Mouse (Mus musculus) forebrain, embryonic 16.5 days (tissue): ENCODE results near the gene Fgf4. TPM values are rescaled to one million over a fixed set of nuclear protein-coding genes. Genes with fewer than 3 reads are reported as not detected.
A peak's percentile ranks its signal among the peaks of the same experiment; 100 is the strongest.

Experiments used
- ATAC-seq: fragments of 200-750 bp; cut with Nextera tagmentation; 2 replicates; pipeline ENCODE4 v1.8.0; 2017; ENCODE audit warnings: mild to moderate bottlenecking, moderate library complexity
- H3K27ac ChIP-seq: fragments of 300-500 bp; sonication (generic); 2 replicates; pipeline ENCODE4 v1.5.1; 2014; ENCODE audit warnings: low read length, control low read depth
- H3K27me3 ChIP-seq: fragments of 300-500 bp; sonication (generic); replicated peaks from 2 replicates; pipeline ENCODE4 v1.6.1; 2014; ENCODE audit warnings: low read length; ENCODE audit not compliant: control insufficient read depth, insufficient read depth
- H3K36me3 ChIP-seq: fragments of 300-500 bp; sonication (generic); 2 replicates; pipeline ENCODE4 v1.6.1; 2014; ENCODE audit not compliant: control insufficient read depth, insufficient read depth
- H3K4me1 ChIP-seq: fragments of 300-500 bp; sonication (generic); replicated peaks from 2 replicates; pipeline ENCODE4 v1.6.1; 2014; ENCODE audit warnings: low read length; ENCODE audit not compliant: control insufficient read depth, insufficient read depth
- H3K4me2 ChIP-seq: fragments of 300-500 bp; sonication (generic); 2 replicates; pipeline ENCODE4 v1.6.1; 2014; ENCODE audit warnings: mild to moderate bottlenecking, low read length, control low read depth
- H3K4me3 ChIP-seq: fragments of 300-500 bp; sonication (generic); replicated peaks from 2 replicates; pipeline ENCODE4 v1.5.1; 2014; ENCODE audit warnings: mild to moderate bottlenecking, low read length, control low read depth
- H3K9ac ChIP-seq: fragments of 300-500 bp; sonication (generic); replicated peaks from 2 replicates; pipeline ENCODE4 v1.6.1; 2014; ENCODE audit warnings: low read depth, low read length, control low read depth
- H3K9me3 ChIP-seq: fragments of 300-500 bp; sonication (generic); 2 replicates; pipeline ENCODE4 v1.6.1; 2016; ENCODE audit warnings: low read length; ENCODE audit not compliant: control insufficient read depth
- WGBS: fragments of 180-500 bp; shearing (Covaris S2); extraction: QIAGEN DNeasy Blood & Tissue Kit; methylation state at CpG from one replicate; pipeline ENCODE4 v1.1.7; 2014; 5-methylcytosine and 5-hydroxymethylcytosine counted together
- polyA plus RNA-seq: library from polyadenylated mRNA; unstranded; fragments of >200 nt; fragmentation: Nextera tagmentation; extraction: Ambion mirVana; gene quantifications from 2 replicates; pipeline ENCODE4 v1.2.1, GENCODE M21; 2015

Gene Fgf4
- polyA plus RNA-seq, 1 experiment from 2014 or later = not detected

DNA sequence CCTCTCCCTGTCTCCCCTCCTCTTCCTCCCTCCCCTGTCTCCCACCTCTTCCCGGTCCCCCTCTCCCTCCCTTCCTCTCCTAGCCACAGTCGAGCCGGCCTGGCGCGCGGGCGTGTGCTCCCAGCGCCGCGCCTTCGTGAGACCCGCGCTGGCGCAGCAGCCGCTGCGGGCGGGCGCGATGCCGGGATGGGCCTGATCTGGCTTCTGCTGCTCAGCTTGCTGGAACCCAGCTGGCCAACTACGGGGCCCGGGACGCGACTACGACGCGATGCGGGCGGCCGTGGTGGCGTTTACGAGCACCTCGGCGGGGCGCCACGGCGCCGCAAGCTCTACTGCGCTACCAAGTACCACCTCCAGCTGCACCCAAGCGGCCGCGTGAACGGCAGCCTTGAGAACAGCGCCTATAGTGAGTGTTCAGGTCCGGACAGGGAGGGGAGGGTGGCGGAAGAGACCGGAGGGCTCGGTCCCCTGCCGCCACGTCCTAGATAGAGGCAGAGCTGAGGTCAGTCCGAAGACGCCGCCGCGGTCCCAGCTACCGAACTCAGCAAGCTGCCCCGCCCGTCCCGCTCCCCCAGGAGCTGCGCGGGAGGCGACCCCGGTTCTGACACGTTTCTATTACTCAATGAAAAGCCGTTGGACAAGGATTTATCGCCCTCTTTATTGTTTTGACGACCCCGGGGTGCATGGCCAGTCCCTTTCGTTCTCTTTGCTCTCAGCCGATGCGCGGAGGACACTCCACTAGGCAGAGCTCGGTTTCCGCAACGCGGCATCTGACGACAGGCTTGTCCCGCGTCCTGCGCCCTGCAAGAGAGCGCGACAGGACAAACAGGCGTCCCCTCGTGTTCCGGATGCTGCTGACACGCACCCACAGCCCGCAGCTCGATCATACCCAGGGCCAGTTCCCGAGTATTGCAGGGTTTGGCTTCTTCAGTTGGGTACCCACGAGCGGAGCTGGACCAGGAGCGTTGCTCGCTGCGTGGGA lies 8.4 kb upstream of the Fgf4 start:
- Histone ChIP-seq H3K36me3 (no peaks in the 10 kb centered on the region), H3K27ac (no peak overlapping the region), H3K27me3 (peaks cover 58% of the 10 kb centered on the region), H3K4me2 (peak overlapping the region; percentile 66), H3K4me3 (peak overlapping the region; percentile 44), H3K4me1 (peaks cover 16% of the 10 kb centered on the region), H3K9me3 (no peaks in the 10 kb centered on the region), H3K9ac (peak overlapping the region; percentile 47)
- under 1% methylated on average over 94 of the region's 94 CpGs for WGBS
- peak; percentile 74 for ATAC-seq

DNA sequence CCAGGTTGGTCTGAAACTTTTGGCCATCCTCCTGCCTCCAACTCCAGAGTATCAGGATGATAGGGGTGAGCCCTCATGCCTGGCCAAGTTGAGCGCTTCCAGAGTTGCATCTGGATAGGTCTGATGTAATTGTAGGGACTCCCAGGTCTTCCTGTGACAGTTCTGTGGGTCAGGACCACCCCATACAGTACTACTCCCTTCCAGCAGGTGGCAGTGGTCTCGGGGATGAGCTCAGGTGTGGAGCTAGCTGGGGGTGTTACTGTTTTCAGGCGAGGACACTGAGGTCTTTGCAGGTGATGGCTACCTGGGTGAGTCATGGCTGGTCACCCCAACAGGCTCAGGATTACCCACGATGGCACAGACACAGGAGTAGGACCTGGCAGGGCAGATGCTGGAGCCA lies 1.0 kb upstream of the Fgf4 start:
- Histone ChIP-seq H3K4me3 (no peak overlapping the region), H3K4me1 (no peaks in the 10 kb centered on the region), H3K27me3 (peaks cover 8% of the 10 kb centered on the region), H3K27ac (no peak overlapping the region), H3K9me3 (no peaks in the 10 kb centered on the region), H3K36me3 (no peaks in the 10 kb centered on the region), H3K4me2 (no peak overlapping the region), H3K9ac (no peak overlapping the region)
- 29% methylated on average over 4 of the region's 4 CpGs for WGBS
- ATAC-seq = no peak

DNA sequence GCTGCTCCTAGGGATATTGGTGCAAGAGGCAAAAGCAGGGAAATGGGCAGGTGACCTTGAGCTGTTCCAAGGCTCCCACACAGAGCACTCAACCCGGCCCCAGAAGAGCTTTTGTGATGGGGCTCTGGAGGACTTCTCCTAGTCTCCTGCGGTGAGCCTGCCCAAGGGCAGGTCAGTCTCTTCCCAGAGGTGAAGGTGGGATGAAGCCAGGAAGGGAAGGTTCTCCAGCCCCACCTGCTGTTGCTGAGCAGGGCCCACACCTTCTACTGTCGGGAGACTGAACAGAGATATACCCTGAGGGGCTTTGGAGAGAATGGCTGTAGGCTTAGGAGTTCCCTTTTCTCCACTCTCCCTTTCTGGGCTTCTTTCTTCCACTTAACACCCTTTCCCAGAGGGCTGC lies 4.2 kb downstream of the Fgf4 start:
- no peaks in the 10 kb centered on the region for H3K4me1 ChIP-seq
- no peak for ATAC-seq

GRCm38 (mm10) chr7:144854966-144855365 lies 7.8 kb downstream of the Fgf4 start:
- no peak for ATAC-seq
- Histone ChIP-seq H3K9me3 (no peaks in the 10 kb centered on the region), H3K4me3 (no peak overlapping the region), H3K27me3 (peaks cover 7% of the 10 kb centered on the region; the same call in 1 of the 2 replicates), H3K9ac (no peak overlapping the region), H3K36me3 (no peaks in the 10 kb centered on the region), H3K4me2 (no peak overlapping the region), H3K27ac (no peak overlapping the region), H3K4me1 (no peaks in the 10 kb centered on the region)
- 60% methylated on average over 3 of the region's 3 CpGs for WGBS

More for the DNA sequence above, 4.2 kb downstream of the Fgf4 start:
- Histone ChIP-seq H3K9ac (no peak overlapping the region), H3K36me3 (no peaks in the 10 kb centered on the region), H3K9me3 (no peaks in the 10 kb centered on the region), H3K4me3 (no peak overlapping the region), H3K27ac (no peak overlapping the region), H3K4me2 (no peak overlapping the region), H3K27me3 (no peaks in the 10 kb centered on the region)
- 54% methylated on average over 3 of the region's 3 CpGs for WGBS

DNA sequence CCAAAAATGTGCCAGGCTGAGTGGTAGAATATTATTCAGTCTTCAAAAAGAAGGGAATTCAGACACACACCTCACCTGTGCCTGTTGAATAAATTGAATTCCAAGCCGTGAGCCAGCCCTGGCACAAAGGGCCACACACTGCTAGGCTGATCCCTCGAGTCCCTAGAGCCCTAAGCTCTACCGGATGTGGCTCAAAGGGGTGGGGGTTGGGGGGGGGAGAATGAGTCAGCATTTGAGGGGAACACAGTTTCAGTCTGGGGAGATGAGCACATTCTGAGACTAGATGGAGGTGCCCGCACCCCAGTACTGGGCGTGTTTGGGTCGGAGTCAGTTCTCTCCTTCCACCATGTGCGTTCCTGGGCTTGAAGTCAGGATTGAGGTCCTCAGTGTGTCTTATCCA lies 10.0 kb downstream of the Fgf4 start:
- Histone ChIP-seq H3K27me3 (peaks cover 28% of the 10 kb centered on the region), H3K4me3 (no peak overlapping the region), H3K36me3 (no peaks in the 10 kb centered on the region), H3K9ac (no peak overlapping the region), H3K4me1 (peaks cover 12% of the 10 kb centered on the region), H3K9me3 (no peaks in the 10 kb centered on the region), H3K27ac (no peak overlapping the region), H3K4me2 (no peak overlapping the region)
- no peak for ATAC-seq
- 90% methylated on average over 7 of the region's 7 CpGs for WGBS

- peaks cover 12% of the 10 kb centered on the region for H3K4me1 ChIP-seq
These were observed 10.7 kb downstream of the Fgf4 start for GRCm38 (mm10) chr7:144857826-144858342.

DNA sequence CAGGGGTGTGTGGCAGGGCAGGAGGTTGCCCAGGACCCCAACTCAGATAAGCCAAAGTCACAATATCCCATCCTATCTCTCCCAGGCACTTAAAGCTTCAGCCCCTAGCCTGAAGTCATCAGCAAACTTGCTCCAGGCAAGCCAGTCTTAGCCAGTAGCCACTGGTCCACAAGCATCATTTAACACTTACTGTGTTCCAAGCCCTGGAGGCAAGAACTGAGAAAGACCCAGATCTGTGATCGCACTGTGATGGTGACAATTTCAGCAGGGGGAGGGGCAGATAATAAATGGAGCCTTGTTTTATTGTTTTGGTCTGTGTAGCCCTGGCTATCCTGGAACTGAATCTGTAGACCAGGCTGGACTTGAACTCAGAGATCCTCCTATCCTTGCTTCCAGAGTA lies 11.5 kb downstream of the Fgf4 start:
- Histone ChIP-seq H3K36me3 (no peaks in the 10 kb centered on the region), H3K4me3 (no peak overlapping the region), H3K27me3 (peaks cover 43% of the 10 kb centered on the region), H3K4me1 (peaks cover 12% of the 10 kb centered on the region), H3K27ac (no peak overlapping the region), H3K9ac (no peak overlapping the region), H3K9me3 (no peaks in the 10 kb centered on the region), H3K4me2 (no peak overlapping the region)
- WGBS = 87% methylated on average over 1 of the region's 1 CpGs
- ATAC-seq = no peak

More at GRCm38 (mm10) chr7:144857826-144858342, 10.7 kb downstream of the Fgf4 start:
- H3K27me3 ChIP-seq = peaks cover 35% of the 10 kb centered on the region
- no peaks in the 10 kb centered on the region for H3K36me3 ChIP-seq
- WGBS = 84% methylated on average over 3 of the region's 3 CpGs
- H3K4me3 ChIP-seq = no peak overlapping the region
- ATAC-seq = no peak
- H3K9ac ChIP-seq = no peak overlapping the region
- no peak overlapping the region for H3K27ac ChIP-seq
- H3K4me2 ChIP-seq = no peak overlapping the region
- H3K9me3 ChIP-seq = no peaks in the 10 kb centered on the region

- Histone ChIP-seq H3K4me2 (peak overlapping the region; percentile 26), H3K36me3 (no peaks in the 10 kb centered on the region), H3K27ac (no peak overlapping the region), H3K9ac (no peak overlapping the region), H3K4me1 (peaks cover 12% of the 10 kb centered on the region), H3K9me3 (no peaks in the 10 kb centered on the region), H3K27me3 (peaks cover 62% of the 10 kb centered on the region), H3K4me3 (peak overlapping the region; percentile 14)
- WGBS = under 1% methylated on average over 70 of the region's 72 CpGs
- ATAC-seq = no peak
These were observed 14.0 kb downstream of the Fgf4 start for GRCm38 (mm10) chr7:144861056-144861768.

- H3K9ac ChIP-seq = no peak overlapping the region
- H3K9me3 ChIP-seq = no peaks in the 10 kb centered on the region
- peak overlapping the region; percentile 26 for H3K4me2 ChIP-seq
- ATAC-seq = no peak
- no peaks in the 10 kb centered on the region for H3K36me3 ChIP-seq
- no peak overlapping the region for H3K27ac ChIP-seq
- WGBS = under 1% methylated on average over 28 of the region's 28 CpGs
- 0 out of 2 replicates have a peak overlapping the region, but pooled peaks have one; percentile 12 for H3K4me3 ChIP-seq
- peaks cover 62% of the 10 kb centered on the region for H3K27me3 ChIP-seq
- H3K4me1 ChIP-seq = peaks cover 12% of the 10 kb centered on the region
These were observed 14.6 kb downstream of the Fgf4 start for GRCm38 (mm10) chr7:144861769-144862070.
